Mouse (Mus musculus): ENCODE results near the gene Brd3os. TPM values are rescaled to one million over a fixed set of nuclear protein-coding genes. Genes with fewer than 3 reads are reported as not detected.

The Brd3os gene
- polyA plus RNA-seq, 1 experiment, result 5.5 TPM

DNA sequence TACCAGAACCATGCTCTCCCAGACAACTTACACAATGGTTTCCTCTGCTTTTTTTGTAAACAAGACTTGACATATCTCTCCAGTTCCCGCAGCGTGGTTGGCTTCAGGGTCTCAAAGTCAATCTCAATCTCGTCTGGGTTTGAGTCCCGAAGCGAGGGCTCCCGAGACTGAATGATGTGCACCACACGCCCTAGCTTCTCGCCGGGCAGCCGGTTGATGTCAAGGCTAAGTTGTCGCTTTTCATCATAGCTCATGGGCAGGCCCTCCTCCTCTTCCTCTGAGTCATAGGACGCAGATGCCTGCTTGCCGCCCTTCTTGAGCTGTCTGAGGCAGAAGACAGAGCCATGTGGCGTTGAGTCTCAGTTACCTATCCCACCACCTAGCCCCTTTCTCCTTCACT lies 8.1 kb downstream of the Brd3os start:
- Histone ChIP-seq H3K36me3 (ENCODE audit: control insufficient read depth, insufficient read depth) (peaks cover 73% of the 10 kb centered on the region), H3K79me2 (ENCODE audit: control insufficient read depth, insufficient read depth) (no peaks in the 10 kb centered on the region)
- no peak for TF ChIP-seq USF1 (IDR thresholded peaks at IDR 0.05; ENCODE audit: low read depth)
- TF ChIP-seq MYOD1 (IDR thresholded peaks at IDR 0.05; ENCODE audit: control insufficient read depth, insufficient read length, low read depth), result no peak
- TF ChIP-seq FOSL1 (IDR thresholded peaks at IDR 0.05; ENCODE audit: insufficient read depth, low read length, poor library complexity, severe bottlenecking), result no peak

DNA sequence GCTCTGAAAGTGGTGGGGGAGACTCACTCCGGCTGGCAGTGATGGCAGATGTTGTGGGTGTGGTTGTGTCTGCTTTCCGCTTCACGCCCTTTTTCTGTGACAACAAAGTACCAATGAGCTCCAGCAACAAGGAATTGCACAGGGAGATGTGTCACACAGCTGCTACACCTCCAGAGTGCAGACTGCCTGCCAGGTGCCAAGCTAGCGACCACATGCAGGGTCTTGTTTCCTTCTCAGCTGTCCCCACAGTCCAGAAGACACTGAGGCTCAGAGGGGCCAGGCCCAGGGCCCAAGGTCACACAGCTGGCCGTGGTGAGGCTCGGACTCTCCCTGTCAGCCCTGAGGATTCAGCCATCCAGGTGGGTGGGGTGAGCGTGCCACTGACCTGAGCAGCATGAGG lies 17.6 kb downstream of the Brd3os start:
- Histone ChIP-seq H3K4me3 (ENCODE audit: insufficient read depth, poor library complexity, severe bottlenecking) (no peak overlapping the region), H3K79me2 (ENCODE audit: control insufficient read depth, insufficient read depth) (peaks cover 31% of the 10 kb centered on the region), H3K36me3 (ENCODE audit: control insufficient read depth, insufficient read depth) (peaks cover 71% of the 10 kb centered on the region), H3K79me3 (ENCODE audit: low read depth) (peaks cover 15% of the 10 kb centered on the region), H3K27me3 (ENCODE audit: control insufficient read depth, insufficient read depth, insufficient read length) (no peaks in the 10 kb centered on the region), H3ac (ENCODE audit: control insufficient read depth, insufficient read length, low read depth) (no peak overlapping the region)
- TF ChIP-seq CEBPB (IDR thresholded peaks at IDR 0.05; ENCODE audit: low read depth), result no peak
- no peak for TF ChIP-seq USF1 (IDR thresholded peaks at IDR 0.05; ENCODE audit: low read depth)
- TF ChIP-seq MAX (IDR thresholded peaks at IDR 0.05), result no peak
- no peak for TF ChIP-seq FOSL1 (IDR thresholded peaks at IDR 0.05; ENCODE audit: insufficient read depth, low read length, poor library complexity, severe bottlenecking)
- TF ChIP-seq MYOG (IDR thresholded peaks at IDR 0.05; ENCODE audit: control insufficient read depth, extremely low read depth, insufficient read length), result no peak
- no peak for TF ChIP-seq MYOD1 (IDR thresholded peaks at IDR 0.05; ENCODE audit: control insufficient read depth, insufficient read length, low read depth)
- no peak for TF ChIP-seq CTCF (IDR thresholded peaks at IDR 0.05; ENCODE audit: control insufficient read depth, insufficient read depth, insufficient read length)

More for the DNA sequence above, 8.1 kb downstream of the Brd3os start:
- Histone ChIP-seq H3K4me3 (ENCODE audit: insufficient read depth, poor library complexity, severe bottlenecking) (no peak overlapping the region), H3ac (ENCODE audit: control insufficient read depth, insufficient read length, low read depth) (no peak overlapping the region), H3K27me3 (ENCODE audit: control insufficient read depth, insufficient read depth, insufficient read length) (no peaks in the 10 kb centered on the region), H3K79me3 (ENCODE audit: low read depth) (no peaks in the 10 kb centered on the region)

DNA sequence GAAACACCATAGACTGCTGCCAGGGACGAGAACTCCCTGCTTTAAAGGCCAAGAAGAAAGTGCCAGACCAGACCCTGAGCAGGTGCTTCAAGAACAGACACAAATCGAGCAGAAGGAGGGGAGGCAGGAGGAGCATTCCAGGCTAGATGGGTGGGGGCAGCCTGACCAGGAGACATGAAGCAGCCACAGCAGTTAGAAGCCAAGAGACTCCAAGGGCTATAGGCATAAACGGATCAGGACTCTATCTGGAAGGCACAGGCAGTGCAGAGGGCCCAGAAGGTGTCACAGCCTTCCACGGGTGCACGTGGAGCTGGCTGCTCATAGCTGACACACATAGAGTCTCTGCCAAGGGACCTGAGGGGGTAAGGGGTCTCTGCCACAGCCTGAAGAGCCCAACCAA lies 18.0 kb downstream of the Brd3os start:
- Histone ChIP-seq H3K36me3 (ENCODE audit: control insufficient read depth, insufficient read depth) (peaks cover 71% of the 10 kb centered on the region), H3K4me3 (ENCODE audit: insufficient read depth, poor library complexity, severe bottlenecking) (no peak overlapping the region), H3K79me3 (ENCODE audit: low read depth) (peaks cover 15% of the 10 kb centered on the region), H3K27me3 (ENCODE audit: control insufficient read depth, insufficient read depth, insufficient read length) (no peaks in the 10 kb centered on the region), H3K79me2 (ENCODE audit: control insufficient read depth, insufficient read depth) (peaks cover 35% of the 10 kb centered on the region), H3ac (ENCODE audit: control insufficient read depth, insufficient read length, low read depth) (no peak overlapping the region)
- TF ChIP-seq MYOG (IDR thresholded peaks at IDR 0.05; ENCODE audit: control insufficient read depth, extremely low read depth, insufficient read length) (no peak), USF1 (IDR thresholded peaks at IDR 0.05; ENCODE audit: low read depth) (no peak), MYOD1 (IDR thresholded peaks at IDR 0.05; ENCODE audit: control insufficient read depth, insufficient read length, low read depth) (no peak), FOSL1 (IDR thresholded peaks at IDR 0.05; ENCODE audit: insufficient read depth, low read length, poor library complexity, severe bottlenecking) (no peak), CEBPB (IDR thresholded peaks at IDR 0.05; ENCODE audit: low read depth) (no peak), CTCF (IDR thresholded peaks at IDR 0.05; ENCODE audit: control insufficient read depth, insufficient read depth, insufficient read length) (no peak), MAX (IDR thresholded peaks at IDR 0.05) (no peak)

GRCm38 (mm10) chr2:27460651-27461050 lies 18.5 kb downstream of the Brd3os start:
- TF ChIP-seq CTCF (IDR thresholded peaks at IDR 0.05; ENCODE audit: control insufficient read depth, insufficient read depth, insufficient read length) (no peak), CEBPB (IDR thresholded peaks at IDR 0.05; ENCODE audit: low read depth) (no peak), USF1 (IDR thresholded peaks at IDR 0.05; ENCODE audit: low read depth) (no peak), MAX (IDR thresholded peaks at IDR 0.05) (no peak), MYOG (IDR thresholded peaks at IDR 0.05; ENCODE audit: control insufficient read depth, extremely low read depth, insufficient read length) (no peak), MYOD1 (IDR thresholded peaks at IDR 0.05; ENCODE audit: control insufficient read depth, insufficient read length, low read depth) (no peak), FOSL1 (IDR thresholded peaks at IDR 0.05; ENCODE audit: insufficient read depth, low read length, poor library complexity, severe bottlenecking) (no peak)
- Histone ChIP-seq H3K36me3 (ENCODE audit: control insufficient read depth, insufficient read depth) (peaks cover 70% of the 10 kb centered on the region), H3K79me2 (ENCODE audit: control insufficient read depth, insufficient read depth) (peaks cover 40% of the 10 kb centered on the region)

DNA sequence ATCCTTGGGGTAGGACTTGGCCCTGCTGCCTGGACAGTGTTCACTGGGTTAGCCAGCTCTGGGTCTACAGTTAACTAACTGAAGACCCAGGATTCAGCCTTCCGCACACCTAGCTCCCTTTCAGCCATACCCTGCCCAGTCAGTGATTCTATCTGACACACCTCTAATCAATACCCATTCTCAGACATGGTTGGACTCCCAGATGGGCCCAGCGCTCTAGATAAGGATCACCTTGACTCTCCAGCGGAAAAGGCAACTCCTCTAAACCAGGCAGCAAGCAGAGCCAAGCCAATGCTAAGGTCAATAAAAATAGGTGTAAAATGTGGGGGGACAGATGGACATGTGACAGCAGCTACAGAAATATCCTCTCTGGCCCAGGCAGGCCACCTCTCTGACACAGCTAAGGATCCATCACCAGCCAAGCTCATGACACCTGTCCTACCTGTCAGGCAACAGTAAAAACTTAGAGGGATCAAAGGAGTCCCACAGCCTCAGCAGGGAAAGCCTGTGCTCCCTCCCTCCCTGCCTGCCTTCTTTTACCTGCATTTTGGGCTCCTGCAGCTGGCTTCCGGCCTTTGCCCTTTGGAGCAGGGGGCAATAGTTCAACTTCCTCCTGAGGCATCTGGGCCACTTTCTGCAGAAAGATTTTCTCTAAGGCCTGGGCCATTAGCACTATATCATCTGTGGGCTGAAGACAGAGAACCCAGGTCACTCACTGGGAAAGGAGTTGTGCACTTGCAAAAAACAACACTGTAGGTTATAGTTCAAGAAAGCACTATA lies 19.9 kb downstream of the Brd3os start:
- H3ac ChIP-seq (ENCODE audit: control insufficient read depth, insufficient read length, low read depth), result no peak overlapping the region
- no peak for TF ChIP-seq MAX (IDR thresholded peaks at IDR 0.05)
- TF ChIP-seq USF1 (IDR thresholded peaks at IDR 0.05; ENCODE audit: low read depth), result no peak
- no peak for TF ChIP-seq FOSL1 (IDR thresholded peaks at IDR 0.05; ENCODE audit: insufficient read depth, low read length, poor library complexity, severe bottlenecking)
- no peak for TF ChIP-seq CEBPB (IDR thresholded peaks at IDR 0.05; ENCODE audit: low read depth)
- TF ChIP-seq MYOG (IDR thresholded peaks at IDR 0.05; ENCODE audit: control insufficient read depth, extremely low read depth, insufficient read length), result no peak
- TF ChIP-seq CTCF (IDR thresholded peaks at IDR 0.05; ENCODE audit: control insufficient read depth, insufficient read depth, insufficient read length), result no peak
- TF ChIP-seq MYOD1 (IDR thresholded peaks at IDR 0.05; ENCODE audit: control insufficient read depth, insufficient read length, low read depth), result no peak
- H3K79me2 ChIP-seq (ENCODE audit: control insufficient read depth, insufficient read depth), result peaks cover 53% of the 10 kb centered on the region
- H3K27me3 ChIP-seq (ENCODE audit: control insufficient read depth, insufficient read depth, insufficient read length), result no peaks in the 10 kb centered on the region
- peaks cover 27% of the 10 kb centered on the region for H3K79me3 ChIP-seq (ENCODE audit: low read depth)
- peaks cover 63% of the 10 kb centered on the region for H3K36me3 ChIP-seq (ENCODE audit: control insufficient read depth, insufficient read depth)
- H3K4me3 ChIP-seq (ENCODE audit: insufficient read depth, poor library complexity, severe bottlenecking), result no peak overlapping the region

More at GRCm38 (mm10) chr2:27460651-27461050, 18.5 kb downstream of the Brd3os start:
- Histone ChIP-seq H3K27me3 (ENCODE audit: control insufficient read depth, insufficient read depth, insufficient read length) (no peaks in the 10 kb centered on the region), H3ac (ENCODE audit: control insufficient read depth, insufficient read length, low read depth) (no peak overlapping the region), H3K4me3 (ENCODE audit: insufficient read depth, poor library complexity, severe bottlenecking) (no peak overlapping the region), H3K79me3 (ENCODE audit: low read depth) (peaks cover 18% of the 10 kb centered on the region)

Data from C2C12 (cell line).